Mouse (Mus musculus): ENCODE data around the gene Nolc1. TPM values are rescaled to one million over a fixed set of nuclear protein-coding genes. Genes with fewer than 3 reads are reported as not detected.

Gene Nolc1
- polyA plus RNA-seq, 1 experiment from 2014 or later = 77.1 TPM

DNA sequence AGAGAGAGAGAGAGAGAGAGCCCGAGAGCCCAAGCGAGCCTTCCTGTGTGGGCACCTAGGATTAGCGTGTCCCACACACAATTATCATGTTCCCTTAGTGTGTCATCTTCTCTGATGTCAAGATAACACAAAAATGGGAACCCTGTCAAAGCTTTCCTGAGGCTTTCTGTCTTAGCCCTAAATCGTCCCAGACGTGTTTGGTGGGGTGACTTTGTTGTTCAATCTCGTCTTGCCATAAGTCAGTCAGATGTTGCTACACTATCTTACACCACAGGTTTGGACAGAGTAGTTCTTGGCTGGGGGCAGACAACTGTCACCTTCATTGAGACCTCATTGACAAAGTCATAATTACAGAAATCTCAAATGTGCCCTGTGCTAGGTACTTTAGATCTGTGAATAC is 56.9 kb downstream of the Nolc1 start:
- peaks cover 71% of the 10 kb centered on the region for H3K27me3 ChIP-seq (replicated peaks; ENCODE audit: control insufficient read depth, insufficient read depth, low read length)
- ATAC-seq (ENCODE audit: low read depth) (no peak), DNase-seq (ENCODE audit: low spot score) (no peak)
- no peaks in the 10 kb centered on the region for H3K36me3 ChIP-seq (ENCODE audit: control insufficient read depth, insufficient read depth, low read length)
- peaks cover 11% of the 10 kb centered on the region for H3K4me1 ChIP-seq (ENCODE audit: control insufficient read depth, insufficient read depth, low read length)
- H3K9me3 ChIP-seq (ENCODE audit: control insufficient read depth, low read length) = no peaks in the 10 kb centered on the region
- no peak overlapping the region for H3K9ac ChIP-seq (ENCODE audit: low read depth, low read length)
- H3K27ac ChIP-seq (replicated peaks; ENCODE audit: low read depth, low read length) = no peak overlapping the region
- 39% methylated on average over 6 of the region's 6 CpGs for WGBS
- H3K4me2 ChIP-seq (ENCODE audit: low read depth, low read length) = no peak overlapping the region
- no peak overlapping the region for H3K4me3 ChIP-seq (ENCODE audit: low read depth, low read length)

Other genes starting within 250 kb of the Nolc1 start
- 13.7 and 15.2 TPM in 2 replicates for gene Armh3, start 77.4 kb upstream of the Nolc1 start, polyA plus RNA-seq (2014; fragmentation: Nextera tagmentation; extraction: Ambion mirVana)
- gene Hps6, start 72.4 kb upstream of the Nolc1 start, polyA plus RNA-seq (2014; fragmentation: Nextera tagmentation; extraction: Ambion mirVana) = 4.5 and 6.4 TPM in 2 replicates
- 41.8 and 41.9 TPM in 2 replicates for gene Pprc1, start 31.0 kb upstream of the Nolc1 start, polyA plus RNA-seq (2014; fragmentation: Nextera tagmentation; extraction: Ambion mirVana)
- 80.6 and 82.0 TPM in 2 replicates for gene Ldb1, start 30.6 kb upstream of the Nolc1 start, polyA plus RNA-seq (2014; fragmentation: Nextera tagmentation; extraction: Ambion mirVana)
- 1.1 and 1.4 TPM in 2 replicates for gene Elovl3, start 56.0 kb downstream of the Nolc1 start, polyA plus RNA-seq (2014; fragmentation: Nextera tagmentation; extraction: Ambion mirVana)
- 10.5 and 13.1 TPM in 2 replicates for gene Pitx3, start 72.5 kb downstream of the Nolc1 start, polyA plus RNA-seq (2014; fragmentation: Nextera tagmentation; extraction: Ambion mirVana)
- gene Gbf1, start 76.6 kb downstream of the Nolc1 start, polyA plus RNA-seq (2014; fragmentation: Nextera tagmentation; extraction: Ambion mirVana) = 57.3 and 60.4 TPM in 2 replicates
- gene Nfkb2, start 228.5 kb downstream of the Nolc1 start, polyA plus RNA-seq (2014; fragmentation: Nextera tagmentation; extraction: Ambion mirVana) = 10.7 and 11.6 TPM in 2 replicates

Data from embryonic facial prominence, embryonic 14.5 days (tissue).